Mouse (Mus musculus) heart, embryonic 12.5 days (tissue): Measurements from ENCODE around the gene Npnt. TPM values are rescaled to one million over a fixed set of nuclear protein-coding genes. Genes with fewer than 3 reads are reported as not detected.

Source experiments
- polyA plus RNA-seq: library from polyadenylated mRNA; unstranded; fragments of >200 nt; fragmentation: Nextera tagmentation; extraction: Ambion mirVana; gene quantifications from 2 replicates; pipeline ENCODE4 v1.2.1, GENCODE M21; 2016

Npnt gene
- polyA plus RNA-seq, 1 experiment from 2014 or later: 23.7 TPM

Other genes starting within 250 kb of the Npnt start
- gene Ints12, start 141.5 kb upstream of the Npnt start, polyA plus RNA-seq: 14.3 and 15.0 TPM in 2 replicates
- 4.9 and 5.0 TPM in 2 replicates for gene Gstcd, start 141.7 kb upstream of the Npnt start, polyA plus RNA-seq